Mouse (Mus musculus) left cerebral cortex, postnatal 4 days (tissue): Measurements from ENCODE around the gene Mrps12. TPM values are rescaled to one million over a fixed set of nuclear protein-coding genes. Genes with fewer than 3 reads are reported as not detected.

Source experiments
- DNase-seq: peaks from one replicate; pipeline ENCODE4 v3.0.0-alpha.2; 2022
- intact Hi-C: fragments of 180-260 bp; cut with DNase I; formaldehyde crosslinking; loops from one replicate; pipeline ENCODE4 v1.15.1; 2025
- total RNA-seq, 2 experiments: library from RNA; stranded (reverse); gene quantifications; 2 replicates each; pipeline ENCODE4 v1.2.3; 2021

Mrps12 gene
- total RNA-seq, result 10 to 100 TPM; 41.1 to 41.6 TPM

DNA sequence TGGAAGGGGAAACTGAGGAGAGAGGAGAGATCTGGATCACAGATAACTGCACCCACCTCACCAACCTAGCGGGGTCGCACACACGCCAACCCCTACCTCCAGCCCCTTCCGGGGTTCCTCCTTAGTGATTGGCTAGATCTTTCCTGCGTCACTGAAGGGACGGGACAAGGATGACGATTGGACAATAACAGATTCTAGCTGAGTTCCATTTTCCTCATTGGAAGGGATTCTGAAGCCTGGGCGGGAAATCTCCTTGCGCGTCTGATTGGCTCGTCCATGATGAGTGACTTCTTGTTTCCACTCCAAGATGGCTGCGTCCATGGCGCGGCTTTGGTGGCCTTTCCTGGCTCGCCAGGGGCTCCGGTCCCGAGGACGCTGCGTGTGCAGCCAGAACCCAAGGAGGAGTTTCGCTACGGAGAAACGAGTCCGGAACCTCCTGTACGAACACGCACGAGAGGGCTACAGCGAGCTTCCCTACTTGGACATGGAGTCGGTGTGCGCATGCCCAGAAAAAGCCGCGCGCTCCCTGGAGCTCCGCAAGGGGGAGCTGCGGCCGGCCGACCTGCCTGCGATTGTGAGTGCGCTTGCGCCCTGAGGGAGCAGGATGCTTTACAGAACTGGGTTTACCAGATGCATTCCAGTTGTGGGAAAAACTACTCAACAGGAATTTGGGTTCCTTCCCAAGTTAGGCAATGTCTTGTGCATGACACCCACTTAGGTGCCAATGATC lies at the start of gene Mrps12, which contains the start of gene Sars2:
Gene Mrps12, minus strand, starts transcription at position 112 of the 730 bp plus-strand sequence.
Gene Sars2, plus strand, starts transcription at position 284 of the 730 bp plus-strand sequence.
- peak; percentile 93 for DNase-seq
- intact Hi-C loops, result no loop called here

DNA sequence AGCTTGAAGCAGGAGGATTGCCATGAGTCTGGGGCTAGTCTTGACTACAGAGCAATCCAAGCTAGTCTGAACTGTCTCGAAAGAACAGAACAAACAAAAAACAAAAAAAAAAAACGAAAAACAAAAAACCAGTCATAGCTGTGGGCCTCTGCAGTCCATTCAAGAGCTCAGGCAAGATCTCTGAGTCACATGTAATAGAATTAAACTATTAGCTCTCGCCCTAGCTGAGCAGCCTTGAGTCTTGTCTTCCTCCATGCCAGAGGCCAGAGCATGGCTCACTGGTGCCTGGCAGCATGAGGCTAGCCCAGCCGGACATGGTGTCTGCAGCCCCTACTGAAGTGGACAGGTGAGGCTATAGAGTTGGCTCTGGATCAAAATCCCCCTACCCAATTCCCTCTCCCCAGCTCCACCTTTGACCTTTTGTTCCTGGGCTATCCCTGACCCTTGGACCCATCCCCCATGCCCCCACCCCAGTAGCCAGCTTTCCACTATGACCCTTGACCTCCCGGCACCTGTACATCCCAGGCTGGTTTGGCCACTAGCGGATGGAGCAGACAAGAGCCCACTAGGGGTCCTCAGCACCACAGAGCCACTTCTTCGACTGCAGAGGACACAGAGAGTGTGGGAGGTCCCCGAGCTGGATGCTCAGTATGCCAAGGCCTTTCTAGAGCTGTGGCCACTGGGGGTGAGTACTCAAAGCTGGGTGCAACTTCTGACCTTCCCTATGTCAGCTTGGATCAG lies 48.6 kb upstream of the Mrps12 start:
- intact Hi-C loops, result no loop called here
- DNase-seq, result no peak

DNA sequence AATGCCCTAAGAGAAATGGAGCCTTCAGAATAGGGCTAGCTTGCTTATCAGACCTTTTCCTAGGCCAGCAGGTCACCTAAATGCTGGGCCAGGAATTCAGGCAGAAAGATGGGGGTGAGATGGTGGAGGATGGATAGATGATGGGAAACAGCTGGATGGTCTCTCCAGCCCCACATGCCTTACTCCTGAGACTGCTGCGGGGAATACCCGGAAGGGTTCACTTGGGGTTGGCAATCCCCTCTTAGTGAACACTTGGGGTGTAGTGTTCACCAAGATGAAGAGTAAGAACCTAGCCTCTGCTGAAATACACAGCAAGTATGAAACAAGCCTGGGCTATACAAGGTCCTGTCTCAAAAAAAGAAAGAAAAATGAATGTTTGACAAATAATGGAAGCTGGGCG lies 47.6 kb upstream of the Mrps12 start:
- no peak for DNase-seq
- intact Hi-C loops, result loop anchor here (10.0 kb wide), 1 partner anchor 64 kb away; no protein-coding TSS in a partner anchor

DNA sequence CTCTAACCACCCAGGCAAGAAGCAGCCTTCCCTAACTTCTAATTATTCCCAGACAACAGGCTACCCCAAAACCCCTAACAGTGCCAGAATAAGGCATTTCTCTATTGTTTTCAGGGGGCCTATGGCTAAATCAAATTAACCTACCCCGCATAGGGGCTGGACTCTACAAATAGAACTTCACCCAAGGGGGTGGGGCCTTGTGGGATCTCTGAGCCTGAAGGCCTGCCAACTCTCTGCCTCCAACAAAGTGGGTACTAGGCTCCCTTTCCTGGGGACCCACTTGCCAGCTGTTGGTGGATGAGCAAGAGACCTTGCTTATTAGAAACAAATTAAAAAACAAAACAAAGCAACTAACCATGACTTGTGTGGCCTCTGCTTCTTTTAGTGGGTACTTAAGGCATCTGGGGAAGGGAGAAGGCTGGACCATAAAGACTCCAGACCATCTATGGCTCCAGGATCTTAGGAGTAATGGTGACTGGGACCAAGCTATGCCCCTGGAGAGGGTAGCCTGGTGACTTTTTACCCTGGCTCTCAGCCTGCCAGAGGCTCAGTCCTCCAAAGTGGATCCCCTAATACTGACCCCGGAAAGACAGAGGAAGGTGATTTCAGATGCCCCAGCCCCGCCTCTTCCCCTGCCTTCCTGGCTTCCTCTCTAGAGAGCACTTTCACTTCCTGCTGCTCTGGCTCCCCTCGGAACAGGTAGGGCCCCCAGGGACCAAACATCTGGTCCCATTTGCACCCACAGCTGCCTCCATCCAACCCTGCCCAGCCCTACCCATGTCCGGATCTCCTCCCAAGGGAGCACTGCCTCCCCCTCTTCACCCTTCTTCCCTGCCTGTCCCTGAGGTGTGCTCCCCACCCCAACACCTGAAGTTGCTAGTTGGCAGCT lies 46.9 kb upstream of the Mrps12 start, which contains the start of gene Rinl:
Gene Rinl, plus strand, starts transcription at position 663 of the 889 bp plus-strand sequence.
- intact Hi-C loops, result loop anchor here (10.0 kb wide), 1 partner anchor 64 kb away; no protein-coding TSS in a partner anchor
- DNase-seq, result no peak

DNA sequence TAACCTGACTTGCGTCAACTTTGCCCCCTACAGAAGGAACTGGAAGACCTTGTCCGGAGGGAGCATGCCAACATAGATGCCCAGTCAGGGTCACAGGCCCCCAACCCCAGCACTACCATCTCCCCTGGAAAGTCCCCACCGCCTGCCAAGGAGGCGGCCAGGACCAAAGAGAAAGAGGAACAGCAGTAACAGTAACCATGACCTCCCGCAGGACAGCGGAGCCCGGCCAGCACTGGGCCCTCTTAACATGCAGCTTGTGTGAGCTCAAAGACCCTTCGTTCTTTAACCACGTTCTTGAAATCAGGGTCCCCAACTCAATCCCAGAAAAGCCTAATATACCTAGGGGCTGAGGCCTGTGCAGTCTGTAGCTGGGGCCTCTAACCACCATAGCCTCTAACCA lies 46.3 kb upstream of the Mrps12 start:
- intact Hi-C loops, result loop anchor here (10.0 kb wide), 1 partner anchor 63 kb away; no protein-coding TSS in a partner anchor

DNA sequence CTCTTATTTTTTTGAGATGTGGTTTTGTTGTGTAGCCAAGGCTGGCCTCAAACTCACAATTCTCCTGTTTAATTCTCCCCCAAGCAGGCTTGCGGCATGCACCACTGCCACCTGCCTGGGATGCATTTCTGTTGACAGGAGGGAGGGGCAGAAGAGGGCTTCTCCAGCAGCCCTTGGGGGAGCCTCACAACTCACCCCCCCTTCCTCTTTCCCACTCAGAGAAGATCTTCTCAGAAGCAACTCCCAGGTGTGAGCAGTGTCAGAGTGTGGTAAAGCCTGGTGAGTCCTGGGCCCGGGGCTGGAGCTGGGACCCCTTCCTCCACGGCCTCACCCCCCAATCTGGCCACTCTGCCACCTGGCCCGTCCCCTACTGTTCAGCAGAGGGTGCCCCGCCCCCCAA lies 43.5 kb upstream of the Mrps12 start:
- intact Hi-C loops, result loop anchor here (10.0 kb wide), 1 partner anchor 60 kb away; no protein-coding TSS in a partner anchor
- DNase-seq, result no peak

More for the DNA sequence above, 46.3 kb upstream of the Mrps12 start:
- no peak for DNase-seq

DNA sequence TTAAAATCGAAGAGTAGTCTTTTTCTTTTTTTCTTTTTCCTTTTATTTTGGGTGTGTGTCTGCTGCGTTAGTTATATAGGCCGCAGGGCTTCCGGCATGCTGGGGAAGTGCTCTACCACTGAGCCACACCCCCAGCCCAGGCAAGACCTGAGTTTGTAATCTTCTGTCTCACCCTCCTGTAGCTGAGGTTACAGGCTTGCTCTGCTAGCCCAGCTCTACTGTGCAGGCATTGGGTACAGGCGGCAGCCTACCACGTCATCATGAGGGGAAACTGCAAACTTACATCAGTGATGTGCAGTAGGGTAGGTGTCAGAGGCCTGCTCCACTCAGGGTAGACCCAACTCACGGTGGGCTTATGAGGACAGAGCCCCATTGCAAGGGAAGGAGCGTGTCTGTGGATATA lies 39.6 kb upstream of the Mrps12 start:
- intact Hi-C loops, result loop anchor here (5.0 to 10.0 kb wide), 2 partner anchors 56 to 256 kb away; no protein-coding TSS in a partner anchor
- no peak for DNase-seq

DNA sequence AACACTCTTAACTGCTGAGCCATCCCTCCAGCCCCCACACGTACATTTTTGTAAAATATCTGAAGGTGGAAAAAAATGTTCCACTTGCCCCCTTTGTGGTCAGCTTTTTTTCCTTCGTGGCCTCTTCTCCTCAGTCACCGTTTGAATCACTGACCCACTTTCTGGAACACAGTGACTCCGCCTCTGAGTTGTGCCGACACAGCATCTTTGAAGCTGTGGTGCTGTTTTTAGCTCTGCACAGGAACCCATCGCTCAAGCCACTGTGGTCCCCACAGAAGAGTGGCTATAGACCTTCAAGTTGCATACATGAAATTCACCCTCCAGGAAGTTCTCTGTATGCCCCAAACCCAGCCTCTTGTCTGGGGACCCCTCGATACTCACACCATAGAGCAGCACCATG lies 39.2 kb upstream of the Mrps12 start:
- no peak for DNase-seq
- intact Hi-C loops, result loop anchor here (5.0 to 10.0 kb wide), 2 partner anchors 56 to 256 kb away; no protein-coding TSS in a partner anchor

DNA sequence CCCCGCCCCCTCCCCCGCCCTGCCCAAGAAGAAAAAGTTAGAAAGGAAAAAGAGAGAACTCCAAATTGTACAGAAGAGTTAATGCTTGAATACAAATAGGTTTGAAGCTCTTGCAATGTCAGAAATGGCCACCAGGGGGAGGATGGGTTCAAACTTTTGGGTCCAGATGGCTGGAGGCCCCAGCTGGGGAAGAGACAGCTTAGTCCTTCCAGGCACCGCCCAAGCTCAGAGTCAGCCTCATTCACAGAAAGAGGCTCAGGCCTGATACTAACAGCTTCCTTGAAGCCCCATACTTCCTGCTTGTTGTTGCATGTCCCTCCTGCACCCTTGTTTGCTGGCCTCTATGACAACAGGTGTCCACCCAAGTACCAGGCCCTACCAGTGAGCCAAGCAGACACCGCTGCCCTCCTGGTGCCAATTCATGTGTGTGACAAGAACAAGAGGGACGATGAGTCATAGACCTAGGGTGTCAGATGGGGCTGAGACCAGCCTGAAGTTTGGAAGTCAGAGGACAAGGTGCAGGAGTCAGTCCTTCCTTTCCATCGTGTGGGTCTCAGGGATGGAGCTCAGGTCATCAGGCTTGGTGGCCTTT lies 38.5 kb upstream of the Mrps12 start:
- DNase-seq, result peak; percentile 93
- intact Hi-C loops, result loop anchor here (5.0 to 10.0 kb wide), 2 partner anchors 55 to 257 kb away; no protein-coding TSS in a partner anchor

DNA sequence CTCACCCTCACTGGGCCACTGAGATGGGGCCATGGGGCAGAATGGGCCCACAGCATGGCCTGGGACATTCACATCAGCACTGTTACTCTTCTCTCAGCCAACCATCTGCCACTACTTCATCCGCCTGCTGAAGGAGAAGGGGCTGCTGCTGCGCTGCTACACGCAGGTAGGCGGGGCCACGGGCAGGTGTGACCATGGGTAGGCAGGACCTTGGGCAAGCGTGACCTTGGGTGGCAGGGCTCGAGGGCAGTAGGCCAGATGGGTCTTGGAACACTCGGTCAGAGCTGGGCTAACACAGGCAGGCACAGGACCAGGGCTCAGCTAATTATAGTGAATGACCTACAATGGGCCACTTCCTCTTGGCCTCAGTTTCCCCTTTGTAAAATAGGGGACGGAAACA lies 37.2 kb upstream of the Mrps12 start:
- no peak for DNase-seq
- intact Hi-C loops, result no loop called here

DNA sequence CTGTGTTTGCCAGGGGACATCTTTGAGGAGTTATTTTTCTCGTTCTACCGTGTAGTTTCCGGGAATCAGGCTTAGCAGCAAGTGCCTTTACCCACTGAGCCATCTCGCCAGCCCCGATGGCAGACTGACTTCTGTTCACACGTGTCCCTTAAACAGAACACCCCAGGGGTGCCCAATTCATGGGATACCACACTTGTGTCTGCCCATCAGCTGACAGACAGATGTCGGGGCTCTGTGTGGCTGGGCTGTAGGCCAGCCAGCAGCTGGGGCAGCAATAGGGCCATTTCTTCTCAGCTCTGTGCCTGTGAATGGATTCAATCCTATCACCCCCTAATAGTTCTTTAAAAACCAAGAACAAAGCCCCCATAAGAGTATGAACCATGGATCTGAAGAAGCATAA lies 33.5 kb upstream of the Mrps12 start:
- peak; percentile 71 for DNase-seq
- intact Hi-C loops, result no loop called here

DNA sequence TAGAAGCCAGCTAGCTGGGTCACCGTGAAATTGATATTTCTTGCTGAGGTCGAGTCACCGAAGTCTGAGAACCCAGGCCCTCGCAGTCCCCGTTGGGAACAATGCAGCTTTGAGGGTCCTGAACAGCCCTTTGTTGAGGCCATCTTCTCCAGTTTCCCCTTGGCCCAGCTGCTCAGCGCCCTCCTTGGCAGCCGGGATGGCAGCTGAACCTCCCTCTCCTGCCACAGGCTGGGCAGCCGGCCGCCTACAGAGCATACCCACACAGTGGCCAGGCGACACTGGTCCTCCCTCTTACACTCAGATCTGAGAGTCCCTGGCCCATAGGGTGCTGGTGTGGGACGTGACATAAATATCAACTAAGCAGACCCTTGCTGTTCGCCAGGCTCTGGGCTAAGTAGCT lies 32.5 kb upstream of the Mrps12 start:
- peak; percentile 65 for DNase-seq
- intact Hi-C loops, result no loop called here

DNA sequence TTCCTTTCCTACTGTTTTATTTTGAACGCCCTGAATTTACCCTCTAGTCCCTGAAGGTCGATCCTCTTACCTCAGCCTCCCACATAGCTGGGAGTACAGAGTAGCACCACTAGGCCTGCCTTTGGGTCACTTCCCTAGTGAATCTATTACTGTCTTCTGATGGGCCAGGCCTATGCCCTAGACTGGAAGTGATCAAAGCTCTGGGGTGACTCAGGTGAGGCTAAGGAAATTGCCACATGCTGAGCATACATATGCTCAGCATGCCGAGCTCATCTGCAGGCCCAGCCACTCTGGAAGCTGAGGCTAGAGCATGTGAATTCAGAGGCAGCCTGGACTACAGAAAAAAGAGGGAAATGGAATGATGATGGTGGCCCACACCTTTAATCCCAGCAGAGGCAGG lies 31.5 kb upstream of the Mrps12 start:
- DNase-seq, result no peak
- intact Hi-C loops, result no loop called here

DNA sequence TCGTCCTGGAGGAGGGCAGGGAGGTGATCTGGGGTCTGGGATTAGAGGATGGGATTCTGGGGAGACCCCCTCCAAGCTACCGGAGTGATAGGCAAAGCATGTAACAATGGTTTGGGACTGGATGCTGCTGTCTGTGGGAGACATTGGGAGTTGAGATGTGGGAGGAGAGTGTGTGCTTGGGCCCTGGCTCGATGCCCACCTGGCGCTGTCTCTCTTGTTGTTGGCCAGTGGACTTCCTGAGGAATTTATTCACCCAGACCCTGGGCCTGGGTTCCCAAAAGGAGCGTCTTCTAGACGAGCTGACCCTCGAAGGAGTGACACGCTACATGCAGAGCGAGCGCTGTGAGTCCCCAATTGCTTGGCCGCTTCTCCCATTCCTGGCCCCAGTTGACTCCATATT lies 30.2 kb upstream of the Mrps12 start:
- DNase-seq, result peak; percentile 44
- intact Hi-C loops, result no loop called here

DNA sequence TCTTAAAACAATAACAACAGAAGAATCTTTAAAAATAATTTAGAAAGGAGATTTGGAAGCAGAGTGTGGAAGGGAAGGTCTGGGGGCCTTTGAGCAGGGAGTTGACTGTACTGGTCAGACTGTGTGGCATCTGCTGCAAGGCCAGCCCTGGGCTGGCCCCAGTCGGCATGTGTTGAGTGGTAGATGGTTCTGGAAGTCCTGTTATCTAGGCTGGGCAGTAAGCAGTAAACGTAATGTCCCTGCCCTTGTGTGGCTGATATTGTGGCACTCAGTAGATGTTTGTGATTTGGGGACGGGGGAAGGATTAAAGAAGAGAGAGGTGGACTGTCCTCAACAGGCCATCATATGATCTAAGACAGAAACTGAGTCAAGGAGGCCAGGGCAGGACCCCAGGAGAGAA lies 28.7 kb upstream of the Mrps12 start:
- intact Hi-C loops, result no loop called here
- no peak for DNase-seq

DNA sequence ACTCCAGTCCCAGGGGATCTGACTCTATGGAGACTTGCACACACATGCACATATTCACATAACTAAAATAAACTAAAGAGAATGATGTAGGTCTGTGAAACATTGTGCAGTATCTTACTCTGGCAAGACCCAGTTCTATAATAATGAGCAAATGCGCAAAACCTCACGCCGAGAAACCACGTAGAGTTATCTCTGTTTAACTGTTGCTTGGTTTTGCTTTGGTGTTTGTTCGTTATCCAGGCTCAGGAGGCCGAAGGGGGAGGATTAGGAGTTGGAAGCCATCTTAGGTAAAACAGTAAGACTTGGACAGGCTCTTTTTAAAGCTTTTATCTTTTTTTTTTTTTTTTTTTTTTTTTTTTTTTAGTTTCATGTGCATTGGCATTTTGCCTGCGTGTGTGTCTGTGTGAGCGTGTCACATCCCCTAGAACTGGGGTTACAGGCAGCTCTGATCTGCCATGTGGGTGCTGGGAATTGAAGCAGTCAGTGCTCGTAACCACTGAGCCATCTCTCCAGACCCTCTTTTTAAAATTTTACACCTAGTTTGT lies 27.9 kb upstream of the Mrps12 start:
- intact Hi-C loops, result no loop called here
- DNase-seq, result no peak

DNA sequence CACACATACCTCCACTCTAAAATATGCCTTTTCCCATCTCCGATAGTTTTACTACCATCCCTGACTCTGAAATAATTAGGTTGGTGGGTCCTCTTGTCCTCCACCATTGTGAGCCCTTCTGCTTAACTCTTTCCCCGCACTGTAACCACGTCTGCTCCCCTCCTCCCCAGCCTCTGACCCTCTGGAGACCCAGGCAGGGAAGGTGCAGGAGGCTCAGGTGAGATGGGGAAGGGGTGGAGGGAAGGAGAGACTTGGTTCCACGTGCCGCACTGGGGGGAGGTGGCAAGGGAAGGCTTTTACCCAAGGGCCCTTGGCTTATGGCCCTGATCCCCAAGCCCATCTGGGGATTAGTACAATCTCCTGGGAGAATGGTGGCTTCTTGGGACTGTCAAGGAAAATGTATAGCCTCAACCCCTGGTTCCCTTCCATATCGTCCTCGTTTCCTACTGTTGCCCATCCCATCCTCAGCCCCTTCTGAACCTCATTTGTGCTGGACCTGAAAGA lies 25.9 kb upstream of the Mrps12 start, which contains the start of gene Nfkbib:
Gene Nfkbib, minus strand, starts transcription at position 51 of the 504 bp plus-strand sequence.
- intact Hi-C loops, result no loop called here
- no peak for DNase-seq

DNA sequence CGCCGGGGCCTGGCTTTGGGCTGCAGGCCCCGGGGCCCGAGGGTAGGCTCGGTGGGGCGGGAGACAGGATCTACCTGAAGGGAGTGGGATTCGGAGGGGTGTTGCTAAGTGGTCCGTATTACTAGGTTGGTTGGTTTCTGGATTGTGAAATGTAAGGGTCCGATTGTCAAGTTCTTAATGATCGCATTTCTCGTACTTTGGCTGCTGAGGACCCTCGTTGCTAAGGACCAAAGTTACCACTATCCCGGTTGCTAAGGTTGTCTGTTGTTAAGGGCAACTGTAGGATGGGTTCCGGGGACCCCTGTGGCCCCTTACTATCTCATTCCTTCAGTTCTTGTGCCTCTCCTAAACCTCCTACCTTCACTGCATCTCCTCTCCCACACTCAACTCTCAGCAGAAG lies 25.3 kb upstream of the Mrps12 start:
- intact Hi-C loops, result no loop called here
- DNase-seq, result no peak

DNA sequence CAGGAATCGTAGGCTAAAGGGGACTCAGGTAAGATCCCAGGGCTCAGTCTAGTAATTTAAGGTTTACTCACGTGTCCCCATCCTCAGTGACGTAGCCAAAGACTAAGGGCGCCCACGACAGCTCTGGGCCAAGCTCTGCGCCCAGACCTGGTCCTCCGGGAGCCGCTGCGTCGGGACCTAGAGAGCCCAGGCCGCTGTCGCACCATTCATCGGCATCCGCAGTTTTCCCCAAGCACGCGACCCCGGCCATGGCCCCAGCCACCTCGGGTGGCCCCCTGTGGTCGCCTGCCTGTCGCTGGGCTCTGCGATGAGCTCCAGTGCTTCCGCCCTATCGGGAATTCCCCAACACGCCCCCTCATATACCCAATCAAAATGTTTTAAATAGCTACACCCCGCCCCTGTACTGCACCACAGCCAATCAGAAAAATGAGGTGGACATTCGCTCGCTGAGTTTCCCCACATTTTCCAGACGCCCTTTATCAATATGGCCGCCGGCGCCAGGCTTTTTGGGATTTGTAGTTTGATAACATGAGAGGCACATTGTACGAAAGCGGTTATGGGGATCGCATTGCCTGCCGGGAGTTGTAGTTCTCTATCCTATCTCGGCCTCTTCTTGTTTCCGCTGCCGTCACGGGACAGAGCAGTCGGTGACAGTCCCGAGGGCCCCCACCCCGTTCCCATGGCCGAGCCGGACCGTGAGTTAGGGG lies 24.7 kb upstream of the Mrps12 start, which contains the start of gene Sirt2:
Gene Sirt2, plus strand, starts transcription at position 563 of the 707 bp plus-strand sequence.
- intact Hi-C loops, result no loop called here
- peak; percentile 97 for DNase-seq
